Mouse (Mus musculus) MEL (cell line): ENCODE results near the gene Pxn.

Experiments used
- CTCF ChIP-seq, 3 experiments: IDR thresholded peaks in 2 of 3; conservative IDR thresholded peaks in 1 of 3; 2 replicates each; pipeline ENCODE4 v1.5.1; 2011 to 2012; ENCODE audit warnings: low read length in 3 of 3, low read depth in 2 of 3, mild to moderate bottlenecking in 2 of 3, improper control_type of control experiment in 1 of 3, inconsistent platforms in 1 of 3, mixed read lengths in 1 of 3, moderate library complexity in 1 of 3; ENCODE audit not compliant: control insufficient read depth in 1 of 3, insufficient read depth in 1 of 3, poor library complexity in 1 of 3, severe bottlenecking in 1 of 3
- E2F4 ChIP-seq: IDR thresholded peaks from 2 replicates; pipeline ENCODE4 v1.6.1; 2011; ENCODE audit warnings: low read depth, low read length, improper control_type of control experiment, borderline replicate concordance
- HCFC1 ChIP-seq: IDR thresholded peaks from 2 replicates; pipeline ENCODE4 v1.6.1; 2012; ENCODE audit warnings: low read depth, mild to moderate bottlenecking, inconsistent platforms, low read length, improper control_type of control experiment, moderate library complexity
- JUND ChIP-seq: IDR thresholded peaks from 2 replicates; pipeline ENCODE4 v1.6.1; 2011; ENCODE audit warnings: low read depth, mild to moderate bottlenecking, improper control_type of control experiment, low read length
- MYB ChIP-seq: IDR thresholded peaks from 2 replicates; pipeline ENCODE4 v1.6.1; 2011; ENCODE audit warnings: mild to moderate bottlenecking, low read depth, low read length, improper control_type of control experiment
- NRF1 ChIP-seq: IDR thresholded peaks from 2 replicates; pipeline ENCODE4 v1.6.1; 2014; ENCODE audit warnings: low read depth, mild to moderate bottlenecking, inconsistent platforms, low read length, improper control_type of control experiment, moderate library complexity; ENCODE audit not compliant: poor library complexity, insufficient read depth, severe bottlenecking
- POLR2AphosphoS5 ChIP-seq: IDR thresholded peaks from 2 replicates; pipeline ENCODE4 v1.6.1; 2012; ENCODE audit warnings: low read depth, borderline replicate concordance, mild to moderate bottlenecking, inconsistent platforms, low read length, moderate library complexity, mixed read lengths
- ZMIZ1 ChIP-seq: IDR thresholded peaks from 2 replicates; pipeline ENCODE4 v1.6.1; 2012; ENCODE audit warnings: low read depth, mild to moderate bottlenecking, inconsistent platforms, low read length, improper control_type of control experiment, moderate library complexity

DNA sequence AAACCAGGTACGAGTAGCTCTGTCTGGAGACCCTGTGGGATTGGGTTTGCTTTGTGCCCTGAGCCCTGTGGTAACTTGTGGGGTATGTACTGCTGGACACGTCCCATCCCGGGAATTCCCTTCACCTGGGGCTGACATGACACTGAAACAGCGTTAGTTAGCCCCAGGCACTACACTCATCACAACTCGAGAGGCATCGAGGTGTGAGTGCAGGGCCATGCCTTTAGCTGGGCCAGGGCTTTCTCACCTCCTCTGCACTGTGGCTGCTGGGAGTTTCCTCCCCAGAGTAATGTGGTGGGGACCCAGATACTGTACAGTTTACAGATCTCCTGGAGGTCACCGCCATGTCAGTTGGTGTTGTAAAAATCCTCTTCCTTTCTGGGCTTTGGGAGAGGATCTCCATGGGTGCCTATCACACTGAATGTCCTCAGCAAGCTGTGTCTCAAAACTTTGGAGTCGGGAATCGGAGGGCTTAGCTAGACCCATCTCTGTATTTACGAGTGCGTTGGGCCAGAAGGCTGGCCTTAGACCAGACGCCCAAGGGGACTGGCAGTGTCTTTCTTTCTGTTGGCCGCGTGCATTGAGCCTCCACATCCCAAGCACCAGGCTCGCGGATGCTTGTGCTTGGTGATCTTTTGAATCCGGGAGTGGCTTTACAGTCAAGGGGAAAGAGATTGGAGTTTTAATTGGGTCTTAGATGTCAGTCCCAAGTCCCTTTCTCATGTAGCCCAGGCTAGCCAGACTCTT lies 20.2 kb downstream of the Pxn start:
- no peak for TF ChIP-seq JUND
- no peak for TF ChIP-seq MYB
- TF ChIP-seq CTCF (IDR thresholded peaks at IDR 0.05 in 2 of 3, conservative IDR thresholded peaks at IDR 0.05 in 1 of 3; ENCODE audit: control insufficient read depth in 1 of 3, insufficient read depth in 1 of 3, low read depth in 2 of 3, low read length in 3 of 3, poor library complexity in 1 of 3, severe bottlenecking in 1 of 3), result no peak
- no peak for TF ChIP-seq POLR2AphosphoS5
- TF ChIP-seq ZMIZ1, result no peak
- TF ChIP-seq HCFC1, result no peak
- TF ChIP-seq NRF1, result no peak
- no peak for TF ChIP-seq E2F4
